Mouse (Mus musculus): ENCODE data around the gene Mlf2. TPM values are rescaled to one million over a fixed set of nuclear protein-coding genes. Genes with fewer than 3 reads are reported as not detected.

Gene Mlf2
- 79.5 and 83.4 TPM in 2 replicates for polyA plus RNA-seq (2012; rRNA removed)

GRCm38 (mm10) chr6:124930754-124931524, at the start of gene Mlf2:
Mlf2 (plus strand) TSS chr6:124931386.

DNA sequence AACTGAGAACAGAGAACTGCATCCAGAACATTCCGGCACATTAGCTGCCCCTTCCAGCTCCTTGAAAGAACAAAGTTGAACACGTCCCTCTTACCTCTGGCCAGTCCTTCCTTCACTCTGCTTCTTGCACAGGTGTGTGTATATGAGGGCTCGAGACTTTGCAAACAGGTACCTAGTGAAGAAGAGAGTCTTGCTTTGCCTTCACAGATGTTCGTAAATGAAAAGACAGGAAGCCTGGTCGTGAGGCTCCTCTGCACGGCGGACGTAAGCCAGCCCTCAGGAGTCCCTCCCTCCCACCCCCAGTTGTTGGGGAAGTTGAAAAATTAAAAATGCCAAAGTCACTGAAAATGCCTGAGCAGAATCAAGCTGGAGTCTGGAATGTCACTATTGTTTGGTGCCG, 43.2 kb upstream of the Mlf2 start, which contains the start of gene Cd4:
Gene Cd4 (minus strand): TSS at position 236 of the 400 bp plus-strand sequence.

GRCm38 (mm10) chr6:124911533-124912218, 19.5 kb upstream of the Mlf2 start, which contains the start of gene Lag3:
Lag3 (minus strand) TSS chr6:124911705.

GRCm38 (mm10) chr6:124919695-124920317, 11.4 kb upstream of the Mlf2 start, which contains the start of gene Ptms:
Ptms (minus strand) TSS chr6:124920103.

DNA sequence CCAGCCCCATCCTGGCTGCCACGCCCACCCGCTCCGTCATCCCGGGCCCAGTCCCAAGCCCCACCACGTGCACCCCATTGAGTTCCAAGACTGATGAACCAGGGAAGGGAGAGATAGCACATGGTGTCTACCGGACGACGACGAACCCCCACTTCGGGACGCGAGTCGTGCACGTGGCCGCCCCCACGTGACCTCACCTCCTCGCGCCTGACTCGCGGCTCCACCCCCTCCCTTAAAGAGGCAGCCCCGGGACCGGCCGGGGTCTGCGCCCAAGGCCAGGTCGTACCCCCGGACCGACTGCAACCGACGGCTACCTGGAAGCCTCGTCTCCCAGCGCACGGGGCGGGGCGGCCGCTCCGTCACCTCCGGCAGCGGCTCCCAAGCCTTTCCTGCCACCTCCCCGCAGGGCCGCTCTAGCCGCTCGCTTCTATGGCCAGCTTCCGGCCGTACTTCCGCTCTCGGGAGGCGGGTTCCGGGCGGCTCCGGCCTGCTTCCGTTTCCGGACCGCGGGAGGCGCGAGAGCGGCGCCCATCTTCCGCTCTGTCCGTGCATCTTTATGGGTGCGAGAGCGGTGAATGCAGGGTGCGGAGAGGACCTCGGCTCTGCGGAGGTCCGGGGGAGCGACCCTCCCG, 34.0 kb downstream of the Mlf2 start, which contains the start of gene Cops7a:
Gene Cops7a (minus strand): TSS at position 451 of the 632 bp plus-strand sequence.

Other genes starting within 250 kb of the Mlf2 start
- gene Emg1, start 219.2 kb upstream of the Mlf2 start, polyA plus RNA-seq (2012; rRNA removed) = 106 and 121 TPM in 2 replicates
- 117 and 139 TPM in 2 replicates for gene Phb2, start 219.1 kb upstream of the Mlf2 start, polyA plus RNA-seq (2012; rRNA removed)
- 16.4 and 20.0 TPM in 2 replicates for gene Ptpn6, start 192.7 kb upstream of the Mlf2 start, polyA plus RNA-seq (2012; rRNA removed)
- gene Grcc10, start 190.0 kb upstream of the Mlf2 start, polyA plus RNA-seq (2012; rRNA removed) = 40.8 and 45.6 TPM in 2 replicates
- gene Gm45234, start 175.4 kb upstream of the Mlf2 start, polyA plus RNA-seq (2012; rRNA removed) = not detected in 2 replicates
- gene Atn1, start 174.9 kb upstream of the Mlf2 start, polyA plus RNA-seq (2012; rRNA removed) = 2.4 and 3.2 TPM in 2 replicates
- gene Eno2, start 161.7 kb upstream of the Mlf2 start, polyA plus RNA-seq (2012; rRNA removed) = 0.25 and 0.46 TPM in 2 replicates
- 0.06 TPM in 1 of 2 replicates, not detected in the other for gene Lrrc23, start 151.7 kb upstream of the Mlf2 start, polyA plus RNA-seq (2012; rRNA removed)
- 4.4 and 5.3 TPM in 2 replicates for gene Spsb2, start 122.7 kb upstream of the Mlf2 start, polyA plus RNA-seq (2012; rRNA removed)
- gene Tpi1, start 117.1 kb upstream of the Mlf2 start, polyA plus RNA-seq (2012; rRNA removed) = 274 and 318 TPM in 2 replicates
- 26.5 and 29.8 TPM in 2 replicates for gene Usp5, start 101.9 kb upstream of the Mlf2 start, polyA plus RNA-seq (2012; rRNA removed)
- gene Cdca3, start 101.8 kb upstream of the Mlf2 start, polyA plus RNA-seq (2012; rRNA removed) = 120 and 156 TPM in 2 replicates
- gene Gnb3, start 91.1 kb upstream of the Mlf2 start, polyA plus RNA-seq (2012; rRNA removed) = 0.09 TPM in 1 of 2 replicates, not detected in the other
- gene P3h3, start 73.6 kb upstream of the Mlf2 start, polyA plus RNA-seq (2012; rRNA removed) = 2.9 and 4.2 TPM in 2 replicates
- gene Gpr162, start 67.4 kb upstream of the Mlf2 start, polyA plus RNA-seq (2012; rRNA removed) = 0.03 and 0.08 TPM in 2 replicates
- gene Cd4, start 43.2 kb upstream of the Mlf2 start, polyA plus RNA-seq (2012; rRNA removed) = 0.05 and 0.08 TPM in 2 replicates
- gene Lag3, start 19.7 kb upstream of the Mlf2 start, polyA plus RNA-seq (2012; rRNA removed) = 0.09 and 0.11 TPM in 2 replicates
- gene Ptms, start 11.3 kb upstream of the Mlf2 start, polyA plus RNA-seq (2012; rRNA removed) = 107 and 113 TPM in 2 replicates
- gene Cops7a, start 34.2 kb downstream of the Mlf2 start, polyA plus RNA-seq (2012; rRNA removed) = 48.8 and 56.1 TPM in 2 replicates
- gene Pianp, start 65.3 kb downstream of the Mlf2 start, polyA plus RNA-seq (2012; rRNA removed) = 0.03 TPM in 2 replicates
- 18.1 and 21.6 TPM in 2 replicates for gene Zfp384, start 77.8 kb downstream of the Mlf2 start, polyA plus RNA-seq (2012; rRNA removed)
- 16.7 and 18.7 TPM in 2 replicates for gene Ing4, start 108.4 kb downstream of the Mlf2 start, polyA plus RNA-seq (2012; rRNA removed)
- 2.5 and 3.8 TPM in 2 replicates for gene Acrbp, start 118.3 kb downstream of the Mlf2 start, polyA plus RNA-seq (2012; rRNA removed)
- 1.1 and 1.9 TPM in 2 replicates for gene Lpar5, start 136.5 kb downstream of the Mlf2 start, polyA plus RNA-seq (2012; rRNA removed)
- 24.7 and 28.3 TPM in 2 replicates for gene Chd4, start 164.6 kb downstream of the Mlf2 start, polyA plus RNA-seq (2012; rRNA removed)
- 24.5 and 26.9 TPM in 2 replicates for gene Nop2, start 200.5 kb downstream of the Mlf2 start, polyA plus RNA-seq (2012; rRNA removed)
- gene Iffo1, start 213.9 kb downstream of the Mlf2 start, polyA plus RNA-seq (2012; rRNA removed) = 5.8 and 6.3 TPM in 2 replicates
- 1,650 and 2,016 TPM in 2 replicates for gene Gapdh, start 235.1 kb downstream of the Mlf2 start, polyA plus RNA-seq (2012; rRNA removed)

Data from liver, embryonic 14 days (tissue).